Mouse (Mus musculus) embryonic facial prominence, embryonic 11.5 days (tissue): ENCODE measurements at regions not wholly inside any gene's neighbourhood (a gene's known extent, or its start where the extent isn't known, plus 50 kb on each side); places are given as distances from the start of the nearest gene placed in this dataset.

Source experiments
- ATAC-seq: fragments of 200-750 bp; cut with Nextera tagmentation; replicated peaks from 2 replicates; pipeline ENCODE4 v1.8.0; 2017; ENCODE audit warnings: low read depth; ENCODE audit not compliant: insufficient number of reproducible peaks, low FRiP score, low TSS enrichment
- DNase-seq: peaks from one replicate; pipeline ENCODE4 v3.0.0-alpha.2; 2015; ENCODE audit warnings: low spot score
- H3K27ac ChIP-seq: fragments of 300-500 bp; sonication (generic); replicated peaks from 2 replicates; pipeline ENCODE4 v1.5.1; 2014; ENCODE audit warnings: mild to moderate bottlenecking, low read depth, low read length, control low read depth
- H3K27me3 ChIP-seq: fragments of 300-500 bp; sonication (generic); 2 replicates; pipeline ENCODE4 v1.6.1; 2014; ENCODE audit warnings: mild to moderate bottlenecking, low read length, moderate library complexity, mixed read lengths; ENCODE audit not compliant: control insufficient read depth, insufficient read depth
- H3K36me3 ChIP-seq: fragments of 300-500 bp; sonication (generic); replicated peaks from 2 replicates; pipeline ENCODE4 v1.6.1; 2014; ENCODE audit warnings: low read depth, mild to moderate bottlenecking, low read length, moderate library complexity, mixed read lengths; ENCODE audit not compliant: control insufficient read depth, insufficient read depth
- H3K4me1 ChIP-seq: fragments of 300-500 bp; sonication (generic); 2 replicates; pipeline ENCODE4 v1.6.1; 2014; ENCODE audit warnings: low read length, mixed read lengths; ENCODE audit not compliant: control insufficient read depth, insufficient read depth
- H3K4me2 ChIP-seq: fragments of 300-500 bp; sonication (generic); 2 replicates; pipeline ENCODE4 v1.6.1; 2014; ENCODE audit warnings: low read depth, mild to moderate bottlenecking, control low read depth, low read length, moderate library complexity
- H3K4me3 ChIP-seq: fragments of 300-500 bp; sonication (generic); 2 replicates; pipeline ENCODE4 v1.5.1; 2014; ENCODE audit warnings: low read depth, low read length, control low read depth
- H3K9ac ChIP-seq: fragments of 300-500 bp; sonication (generic); replicated peaks from 2 replicates; pipeline ENCODE4 v1.6.1; 2014; ENCODE audit warnings: mild to moderate bottlenecking, control low read depth, low read length
- H3K9me3 ChIP-seq: fragments of 300-500 bp; sonication (generic); replicated peaks from 2 replicates; pipeline ENCODE4 v1.6.1; 2016; ENCODE audit warnings: mild to moderate bottlenecking, low read length, inconsistent platforms, mixed read lengths; ENCODE audit not compliant: control insufficient read depth
- WGBS: fragments of 180-500 bp; shearing (Covaris S2); extraction: QIAGEN DNeasy Blood & Tissue Kit; methylation state at CpG from one replicate; pipeline ENCODE4 v1.1.7; 2014; 5-methylcytosine and 5-hydroxymethylcytosine counted together

DNA sequence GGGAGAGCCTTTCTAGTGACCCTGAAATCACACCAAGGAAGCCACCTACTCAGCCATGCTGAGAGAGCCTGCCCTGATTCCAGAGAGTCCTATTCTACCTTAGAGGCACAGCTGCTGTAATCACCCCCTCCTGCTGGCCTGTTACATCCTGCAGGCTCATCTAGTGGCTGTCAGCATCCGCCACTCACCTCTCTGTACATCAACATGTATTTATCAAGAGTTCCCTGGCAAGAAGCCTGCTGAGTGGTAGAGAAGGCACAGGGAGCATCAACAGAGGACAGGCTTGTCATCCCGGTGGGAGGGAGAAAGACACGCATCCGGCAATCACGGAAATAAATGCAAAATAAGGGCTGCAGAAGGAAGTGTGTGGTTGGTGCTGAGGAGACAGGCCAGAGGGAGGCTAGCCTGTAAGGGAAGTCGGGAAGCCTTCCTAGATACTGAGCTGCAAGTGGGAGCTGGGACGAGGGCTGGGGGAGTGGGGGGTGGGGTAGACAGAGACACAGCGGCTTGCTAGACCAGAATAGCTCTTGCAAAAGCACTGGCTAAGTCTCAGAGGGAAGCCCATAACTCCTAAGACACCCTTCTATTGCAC lies 75.9 kb upstream of the Calm2 start:
- no peaks in the 10 kb centered on the region for H3K4me1 ChIP-seq
- ATAC-seq (peak; percentile 51; the same call in 1 of the 2 replicates), DNase-seq (peak; percentile 25)
- H3K4me3 ChIP-seq, result no peak overlapping the region
- no peak overlapping the region for H3K27ac ChIP-seq
- 13% methylated on average over 8 of the region's 8 CpGs for WGBS
- H3K4me2 ChIP-seq, result no peak overlapping the region
- H3K9me3 ChIP-seq, result no peaks in the 10 kb centered on the region
- no peaks in the 10 kb centered on the region for H3K27me3 ChIP-seq
- H3K9ac ChIP-seq, result no peak overlapping the region
- no peaks in the 10 kb centered on the region for H3K36me3 ChIP-seq

DNA sequence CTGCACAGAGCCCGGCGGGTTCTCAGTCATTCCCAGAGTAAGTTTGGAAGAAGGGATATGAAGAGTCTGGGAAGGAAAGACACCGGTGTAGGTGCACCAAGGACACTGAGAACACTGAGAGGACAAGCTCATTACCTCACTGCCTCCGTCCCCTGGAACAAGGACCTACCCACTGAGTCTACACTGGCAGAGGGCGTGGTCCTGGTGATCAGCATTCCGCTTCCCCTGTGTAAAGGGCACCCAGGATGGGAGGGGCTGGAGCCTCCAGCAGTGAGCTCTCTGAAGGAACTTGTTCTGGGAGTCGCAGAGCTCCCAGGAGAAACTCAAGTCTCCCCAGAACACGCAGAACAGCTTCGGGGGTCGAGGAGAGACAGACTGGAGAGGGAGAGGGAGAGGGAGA lies 76.9 kb upstream of the Calm2 start:
- H3K27me3 ChIP-seq, result no peaks in the 10 kb centered on the region

DNA sequence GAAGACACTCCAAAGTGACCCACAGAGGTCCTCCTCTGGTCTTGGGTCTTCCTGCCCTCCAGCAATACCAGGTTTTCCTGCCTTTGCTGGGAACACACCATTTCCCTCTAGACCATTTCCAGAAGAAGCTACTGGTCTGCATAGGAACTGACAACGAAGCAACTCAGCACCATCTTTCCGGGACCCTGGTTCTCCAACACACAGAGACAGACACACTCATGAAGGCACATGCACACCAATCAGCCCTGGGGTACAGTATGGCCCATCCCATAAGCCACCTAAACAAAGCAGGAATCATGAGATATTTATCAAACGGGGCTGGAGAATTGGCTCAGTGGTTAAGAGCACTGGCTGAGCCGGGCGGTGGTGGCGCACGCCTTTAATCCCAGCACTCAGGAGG lies 80.4 kb upstream of the Calm2 start:
- Histone ChIP-seq H3K4me3 (no peak overlapping the region), H3K27me3 (no peaks in the 10 kb centered on the region), H3K36me3 (no peaks in the 10 kb centered on the region), H3K9ac (no peak overlapping the region), H3K27ac (no peak overlapping the region), H3K4me1 (peaks cover 2% of the 10 kb centered on the region; the same call in 1 of the 2 replicates), H3K9me3 (no peaks in the 10 kb centered on the region), H3K4me2 (no peak overlapping the region)
- ATAC-seq, result no peak
- WGBS, result 89% methylated on average over 7 of the region's 7 CpGs
- no peak for DNase-seq

More for the DNA sequence above, 76.9 kb upstream of the Calm2 start:
- DNase-seq (no peak), ATAC-seq (no peak)
- H3K4me2 ChIP-seq, result no peak overlapping the region
- no peak overlapping the region for H3K9ac ChIP-seq
- no peaks in the 10 kb centered on the region for H3K4me1 ChIP-seq
- no peaks in the 10 kb centered on the region for H3K9me3 ChIP-seq
- no peak overlapping the region for H3K4me3 ChIP-seq
- WGBS, result 49% methylated on average over 10 of the region's 10 CpGs
- H3K27ac ChIP-seq, result no peak overlapping the region
- H3K36me3 ChIP-seq, result no peaks in the 10 kb centered on the region

DNA sequence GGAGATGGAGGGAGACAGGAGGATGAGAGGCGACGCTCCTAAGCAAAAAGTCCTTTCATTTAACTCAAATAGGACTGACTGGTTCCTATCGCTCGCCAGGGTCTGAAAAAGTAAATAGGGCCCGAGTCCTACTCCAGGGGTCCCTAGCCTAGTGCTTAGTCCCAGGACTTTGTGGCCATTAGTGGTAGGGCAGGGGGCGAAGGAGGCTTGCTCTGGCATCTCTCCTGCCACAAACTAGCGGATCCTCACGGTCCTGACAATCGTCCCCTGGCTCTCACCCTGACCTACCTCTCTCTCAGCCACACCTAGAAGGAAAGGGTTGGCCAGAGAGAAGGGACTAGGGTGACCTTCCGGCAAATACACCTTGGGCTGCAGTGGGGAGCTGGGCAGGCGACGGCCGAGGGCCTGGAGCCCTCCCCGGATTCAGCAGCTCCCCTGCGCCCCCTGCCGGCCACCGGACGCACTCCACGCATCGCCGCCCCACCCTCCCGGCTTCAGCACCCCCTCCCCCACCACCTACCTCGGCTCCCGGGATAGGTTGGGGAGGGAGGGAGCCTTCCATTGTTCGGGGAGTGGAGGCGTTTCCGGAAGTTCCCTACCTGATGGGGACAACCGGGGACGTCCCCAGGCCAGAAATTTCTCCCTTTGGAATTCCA lies 83.6 kb upstream of the Calm2 start:
- no peaks in the 10 kb centered on the region for H3K36me3 ChIP-seq
- peak; percentile 76 for ATAC-seq
- H3K4me3 ChIP-seq, result peak overlapping the region; percentile 31
- no peak overlapping the region for H3K27ac ChIP-seq
- H3K4me1 ChIP-seq, result peaks cover 2% of the 10 kb centered on the region; the same call in 1 of the 2 replicates
- peak; percentile 88 for DNase-seq
- H3K4me2 ChIP-seq, result peak overlapping the region; percentile 52
- no peaks in the 10 kb centered on the region for H3K27me3 ChIP-seq
- H3K9ac ChIP-seq, result peak overlapping the region; percentile 41
- no peaks in the 10 kb centered on the region for H3K9me3 ChIP-seq
- WGBS, result 13% methylated on average over 28 of the region's 29 CpGs

DNA sequence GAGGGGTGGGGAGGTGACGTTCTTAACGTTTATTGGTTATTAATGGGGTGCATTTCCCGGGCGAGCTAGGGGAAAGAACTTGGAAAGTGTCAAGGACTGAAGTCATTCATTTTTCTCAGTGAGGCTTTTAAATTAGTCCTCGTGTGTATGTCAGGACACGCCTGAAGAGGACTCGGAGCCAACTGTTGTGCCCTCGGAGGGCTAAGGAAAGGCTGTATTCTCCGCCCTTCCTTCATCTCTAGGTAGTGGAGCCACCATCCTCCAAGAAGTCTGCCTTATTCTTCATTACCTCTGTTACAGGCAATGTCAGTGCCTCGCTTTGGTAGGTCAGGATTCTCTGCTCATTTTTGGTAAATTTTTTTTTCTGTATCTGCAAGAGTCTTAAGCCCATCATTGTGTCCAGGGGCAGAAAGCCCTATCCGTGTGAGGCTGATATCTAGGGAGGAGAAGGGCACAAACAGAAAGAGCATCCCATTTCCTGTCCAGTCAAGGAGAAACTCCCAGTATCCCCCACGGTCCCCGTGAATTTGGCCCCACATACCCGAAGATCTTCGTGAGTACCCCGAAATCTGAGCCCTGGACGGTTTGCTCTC lies 84.2 kb upstream of the Calm2 start:
- peak overlapping the region; percentile 31 for H3K4me3 ChIP-seq
- no peaks in the 10 kb centered on the region for H3K36me3 ChIP-seq
- H3K27ac ChIP-seq, result no peak overlapping the region
- peak overlapping the region; percentile 52 for H3K4me2 ChIP-seq
- H3K4me1 ChIP-seq, result peaks cover 2% of the 10 kb centered on the region; the same call in 1 of the 2 replicates
- DNase-seq (no peak), ATAC-seq (peak; percentile 19; the same call in 1 of the 2 replicates)
- H3K9me3 ChIP-seq, result no peaks in the 10 kb centered on the region
- H3K9ac ChIP-seq, result peak overlapping the region; percentile 35; the same call in 1 of the 2 replicates
- no peaks in the 10 kb centered on the region for H3K27me3 ChIP-seq
- 2% methylated on average over 17 of the region's 17 CpGs for WGBS

DNA sequence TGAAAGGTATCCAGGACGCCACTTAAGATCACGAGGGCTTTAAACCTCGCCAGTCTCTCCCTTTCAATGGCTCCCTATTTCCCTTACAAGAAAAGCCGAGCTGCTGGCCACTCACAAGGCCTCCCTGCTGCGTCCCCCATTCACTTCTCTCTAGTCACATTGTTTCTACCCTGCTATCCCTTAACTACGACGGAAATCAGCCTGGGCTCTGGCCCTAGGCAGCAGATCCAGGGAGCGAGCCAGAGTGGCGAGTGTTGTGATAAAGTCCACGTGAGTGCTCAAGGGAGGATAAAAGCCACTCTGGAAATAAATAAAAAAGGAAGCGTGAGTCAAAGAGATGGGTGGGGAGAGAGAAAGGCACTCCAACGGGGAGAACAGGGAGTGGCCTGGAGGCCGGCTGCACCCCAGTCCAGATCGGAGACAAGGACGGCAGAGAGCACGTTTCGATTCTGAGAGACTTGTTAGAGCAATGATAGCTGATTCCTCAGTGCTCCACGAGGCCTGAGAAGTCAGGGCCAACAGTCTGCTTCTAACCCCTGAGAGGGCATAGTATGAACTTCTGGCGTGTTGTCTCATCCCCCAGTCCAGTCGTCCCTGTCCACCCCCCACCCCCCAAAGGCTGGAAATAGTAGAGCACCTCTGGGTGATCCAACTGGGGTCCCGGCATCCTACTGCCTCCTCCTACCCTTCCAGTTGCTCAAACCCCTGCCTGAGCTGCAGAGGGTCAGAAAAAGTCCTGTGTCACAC lies 84.8 kb upstream of the Calm2 start:
- H3K27ac ChIP-seq, result no peak overlapping the region
- no peak for ATAC-seq

DNA sequence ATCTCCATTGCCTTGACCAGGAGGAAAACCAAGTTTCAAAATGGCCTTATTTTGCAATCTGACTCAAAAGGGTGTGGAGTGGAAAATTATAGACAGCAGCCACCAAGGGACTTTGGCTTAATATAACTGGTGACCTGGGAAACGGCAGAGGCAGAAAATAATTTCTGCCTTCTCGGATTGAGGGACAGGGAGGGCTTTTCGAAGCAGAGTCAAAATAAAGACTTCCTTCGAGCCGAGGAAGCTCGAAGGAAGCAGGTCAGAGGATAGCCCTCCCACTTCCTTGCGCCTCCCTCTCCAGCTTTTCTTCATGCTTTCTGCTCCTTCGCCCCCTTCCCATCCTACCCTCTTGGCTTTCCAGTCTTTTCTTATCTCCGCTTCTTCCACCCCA lies 85.4 kb upstream of the Calm2 start:
- 8% methylated on average over 9 of the region's 9 CpGs for WGBS
- H3K27ac ChIP-seq, result no peak overlapping the region
- H3K9ac ChIP-seq, result no peak overlapping the region; the same call in 1 of the 2 replicates
- H3K4me3 ChIP-seq, result no peak overlapping the region
- DNase-seq (no peak), ATAC-seq (no peak)
- H3K27me3 ChIP-seq, result no peaks in the 10 kb centered on the region
- no peaks in the 10 kb centered on the region for H3K9me3 ChIP-seq
- no peaks in the 10 kb centered on the region for H3K36me3 ChIP-seq
- H3K4me1 ChIP-seq, result peaks cover 2% of the 10 kb centered on the region; the same call in 1 of the 2 replicates
- H3K4me2 ChIP-seq, result peak overlapping the region; percentile 52

More for the DNA sequence above, 84.8 kb upstream of the Calm2 start:
- WGBS, result 4% methylated on average over 21 of the region's 21 CpGs
- no peaks in the 10 kb centered on the region for H3K36me3 ChIP-seq
- peaks cover 2% of the 10 kb centered on the region; the same call in 1 of the 2 replicates for H3K4me1 ChIP-seq
- peak; percentile 30 for DNase-seq
- no peaks in the 10 kb centered on the region for H3K9me3 ChIP-seq
- H3K4me3 ChIP-seq, result peak overlapping the region; percentile 31
- H3K9ac ChIP-seq, result peak overlapping the region; percentile 35; the same call in 1 of the 2 replicates
- peak overlapping the region; percentile 52 for H3K4me2 ChIP-seq
- H3K27me3 ChIP-seq, result no peaks in the 10 kb centered on the region
